In the genomic region with DNA sequence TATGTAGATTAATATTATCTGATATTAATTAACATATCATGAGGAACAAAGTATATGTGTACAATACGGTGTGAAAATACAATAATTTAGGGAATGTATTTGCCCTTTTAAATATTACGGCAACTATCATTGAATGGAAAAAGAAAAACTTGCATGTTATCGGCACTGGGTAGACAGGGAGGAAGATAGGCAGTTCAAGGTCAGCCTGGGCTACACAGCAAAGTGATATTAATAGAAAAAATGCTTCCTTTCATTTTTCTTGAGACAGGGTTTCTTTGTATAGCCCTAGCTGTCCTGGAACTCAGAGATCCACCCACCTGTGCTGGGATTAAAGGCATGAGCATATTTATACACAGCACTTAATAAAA, we compare ENCODE assay signal across 8 mouse cellular contexts. TPM values are rescaled to one million over a fixed set of nuclear protein-coding genes. Genes with fewer than 3 reads are reported as not detected.
DNase-seq lines count a peak whose midpoint lies in the region; ATAC-seq and TF ChIP-seq lines count a peak whose summit lies in the region.

No protein-coding gene starts in this region.

- TF ChIP-seq POLR2A in kidney, adult 2 months (IDR thresholded peaks at IDR 0.05; ENCODE audit: low read depth, low read length) = no peak

- no peak for DNase-seq in kidney, adult 2 months
- no peak for DNase-seq in kidney, postnatal 36 days
- DNase-seq in hindbrain, embryonic 14.5 days (ENCODE audit: low spot score) = no peak
- DNase-seq in urinary bladder, postnatal 36 days (ENCODE audit: low spot score in 2 of 2) = no peak
- DNase-seq in right cerebral cortex, postnatal 25 days = no peak
- DNase-seq in thymus, postnatal 0 days (ENCODE audit: low spot score) = no peak

- whole genome bisulfite sequencing in kidney, adult 2 months = 30% methylated on average over 3 of the region's 3 CpGs
- WGBS in hindbrain, embryonic 14.5 days = 45% methylated on average over 3 of the region's 3 CpGs
- WGBS in midbrain, embryonic 15.5 days = 38% methylated on average over 3 of the region's 3 CpGs

- peak overlapping the region; percentile 13; the same call in 1 of the 2 replicates for H3K27ac ChIP-seq in kidney, adult 2 months (ENCODE audit: insufficient read depth, low read depth, low read length)
- H3K27ac ChIP-seq in brown adipose tissue, adult 24 weeks (replicated peaks; ENCODE audit: low read depth, low read length) = peak overlapping the region; percentile 71
- peak overlapping the region; percentile 94 for H3K27ac ChIP-seq in hindbrain, embryonic 14.5 days
- H3K27ac ChIP-seq in midbrain, embryonic 15.5 days = peak overlapping the region; percentile 94

- no peaks in the 10 kb centered on the region for H3K9me3 ChIP-seq in hindbrain, embryonic 14.5 days (ENCODE audit: control insufficient read depth, low read length)
- no peaks in the 10 kb centered on the region for H3K9me3 ChIP-seq in midbrain, embryonic 15.5 days

- TF ChIP-seq CTCF in kidney, adult 2 months (conservative IDR thresholded peaks at IDR 0.05; ENCODE audit: insufficient read depth, insufficient read length, low read depth, low read length) = no peak

- peak overlapping the region; percentile 86 for H3K4me2 ChIP-seq in hindbrain, embryonic 14.5 days (replicated peaks)
- peak overlapping the region; percentile 75 for H3K4me2 ChIP-seq in midbrain, embryonic 15.5 days

- H3K4me1 ChIP-seq in kidney, adult 2 months (ENCODE audit: control insufficient read depth, insufficient read depth, low read length) = peaks cover 5% of the 10 kb centered on the region; the same call in 1 of the 2 replicates
- H3K4me1 ChIP-seq in brown adipose tissue, adult 24 weeks (ENCODE audit: control insufficient read depth, insufficient read depth, insufficient read length, low read length) = peaks cover 3% of the 10 kb centered on the region; the same call in 1 of the 2 replicates
- H3K4me1 ChIP-seq in hindbrain, embryonic 14.5 days (replicated peaks; ENCODE audit: control insufficient read depth, insufficient read depth, low read length) = peaks cover 27% of the 10 kb centered on the region
- H3K4me1 ChIP-seq in midbrain, embryonic 15.5 days = peaks cover 30% of the 10 kb centered on the region

- peak overlapping the region; percentile 58 for H3K9ac ChIP-seq in hindbrain, embryonic 14.5 days
- peak overlapping the region; percentile 35 for H3K9ac ChIP-seq in midbrain, embryonic 15.5 days

- peak overlapping the region; percentile 80 for H3K4me3 ChIP-seq in kidney, adult 2 months (ENCODE audit: insufficient read depth, low read depth, low read length)
- peak overlapping the region; percentile 65 for H3K4me3 ChIP-seq in brown adipose tissue, adult 24 weeks (ENCODE audit: insufficient read depth, low read depth, low read length)
- peak overlapping the region; percentile 81 for H3K4me3 ChIP-seq in hindbrain, embryonic 14.5 days (replicated peaks; ENCODE audit: low read length)
- peak overlapping the region; percentile 89 for H3K4me3 ChIP-seq in midbrain, embryonic 15.5 days

- ATAC-seq in hindbrain, embryonic 14.5 days (ENCODE audit: low FRiP score) = peak; percentile 1; the same call in 1 of the 2 replicates
- peak; percentile 26 for ATAC-seq in midbrain, embryonic 15.5 days (replicated peaks)

- H3K27me3 ChIP-seq in kidney, adult 2 months (replicated peaks; ENCODE audit: control insufficient read depth, insufficient read depth, low read length) = no peaks in the 10 kb centered on the region
- no peaks in the 10 kb centered on the region for H3K27me3 ChIP-seq in hindbrain, embryonic 14.5 days (ENCODE audit: control insufficient read depth, insufficient read depth, low read length)
- H3K27me3 ChIP-seq in midbrain, embryonic 15.5 days (replicated peaks) = no peaks in the 10 kb centered on the region

- H3K36me3 ChIP-seq in kidney, adult 2 months (ENCODE audit: control insufficient read depth, insufficient read depth, low read length) = no peaks in the 10 kb centered on the region
- no peaks in the 10 kb centered on the region for H3K36me3 ChIP-seq in hindbrain, embryonic 14.5 days (replicated peaks; ENCODE audit: control insufficient read depth, insufficient read depth)
- H3K36me3 ChIP-seq in midbrain, embryonic 15.5 days (replicated peaks) = no peaks in the 10 kb centered on the region

RNA-seq across cellular contexts. Expression of gene Pspc1, which starts 0.8 kb away (rescaled TPM):
- polyA plus RNA-seq in kidney, adult 2 months (2012; rRNA removed) = 4.1 TPM in 2 replicates
- 8.2 and 13.1 TPM in 2 replicates for polyA plus RNA-seq in brown adipose tissue, adult 24 weeks (2012; ENCODE audit: insufficient read depth, insufficient read length, missing spikeins)
- polyA plus RNA-seq in hindbrain, embryonic 14.5 days (2014; fragmentation: Nextera tagmentation; extraction: Ambion mirVana) = 46.3 and 55.3 TPM in 2 replicates
- polyA plus RNA-seq in midbrain, embryonic 15.5 days (2015; fragmentation: Nextera tagmentation; extraction: Ambion mirVana) = 37.5 and 40.9 TPM in 2 replicates
- 29.1 and 32.9 TPM in 2 replicates for polyA plus RNA-seq in thymus, postnatal 0 days (2015; fragmentation: Nextera tagmentation; extraction: Ambion mirVana)

RNA-seq across cellular contexts. Expression of gene Zmym5, which starts 32.6 kb away (rescaled TPM):
- polyA plus RNA-seq in kidney, adult 2 months (2012; rRNA removed) = 7.1 and 8.4 TPM in 2 replicates
- 19.3 and 20.9 TPM in 2 replicates for polyA plus RNA-seq in brown adipose tissue, adult 24 weeks (2012; ENCODE audit: insufficient read depth, insufficient read length, missing spikeins)
- 26.0 and 26.3 TPM in 2 replicates for polyA plus RNA-seq in hindbrain, embryonic 14.5 days (2014; fragmentation: Nextera tagmentation; extraction: Ambion mirVana)
- 30.9 and 35.8 TPM in 2 replicates for polyA plus RNA-seq in midbrain, embryonic 15.5 days (2015; fragmentation: Nextera tagmentation; extraction: Ambion mirVana)
- 16.4 and 19.6 TPM in 2 replicates for polyA plus RNA-seq in thymus, postnatal 0 days (2015; fragmentation: Nextera tagmentation; extraction: Ambion mirVana)

Comparison
In these comparisons a context has a peak if more than half of its experiments do, and no peak if none do; other contexts are left out.
1. H3K27ac ChIP-seq: peak in every context shown above with its lines; median percentile 94 in hindbrain, embryonic 14.5 days; 94 in midbrain, embryonic 15.5 days; 71 in brown adipose tissue, adult 24 weeks; 13 in kidney, adult 2 months.